Mouse (Mus musculus): Measurements from ENCODE around the gene Avpr2.

Gene Avpr2

DNA sequence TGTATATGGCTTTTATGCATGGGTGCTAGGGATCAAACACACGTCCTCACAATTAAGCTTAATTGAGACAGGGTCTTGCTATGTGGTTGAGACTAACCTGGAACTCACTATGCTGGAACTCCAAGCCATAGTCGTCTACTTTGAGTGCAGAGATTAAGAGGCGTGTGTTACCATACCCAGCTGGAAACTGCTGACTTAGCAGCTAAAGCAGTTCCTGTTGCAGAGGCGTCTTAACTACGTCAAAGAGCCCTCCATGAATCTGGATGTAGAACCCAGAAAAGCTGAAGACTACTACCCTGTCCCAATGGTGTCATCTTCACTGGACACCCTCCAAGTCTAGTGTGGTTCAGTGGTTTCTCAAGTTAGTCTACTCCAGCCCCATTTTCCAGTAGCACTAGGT, 26.7 kb downstream of the Avpr2 start:
- no peak for DNase-seq

DNA sequence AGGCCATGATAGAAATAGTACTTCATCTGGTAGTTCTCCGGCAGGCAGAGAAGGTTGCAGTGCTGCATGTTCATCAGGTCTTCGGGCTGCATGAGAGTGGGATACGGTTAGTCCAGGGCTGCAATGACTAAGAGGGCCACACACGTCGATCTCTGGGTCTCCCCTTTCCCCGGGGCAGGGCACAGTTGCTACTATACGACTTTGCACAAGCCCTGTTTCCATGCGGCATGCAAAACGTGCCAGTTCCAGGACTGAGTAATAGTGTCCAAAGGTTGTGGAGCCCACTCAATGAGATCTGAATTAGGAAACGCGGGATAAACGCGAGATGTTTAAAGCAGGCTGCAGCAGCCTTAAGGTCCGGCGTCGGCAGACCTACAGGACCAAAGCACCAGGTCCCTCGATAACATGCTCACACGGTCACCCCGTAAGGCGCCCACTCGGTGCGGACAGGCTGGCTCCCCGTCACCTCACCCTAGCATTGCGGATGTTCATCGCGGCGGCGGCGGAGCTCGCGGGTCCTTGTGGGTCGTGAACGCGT, 29.5 kb downstream of the Avpr2 start:
- no peak for DNase-seq

DNA sequence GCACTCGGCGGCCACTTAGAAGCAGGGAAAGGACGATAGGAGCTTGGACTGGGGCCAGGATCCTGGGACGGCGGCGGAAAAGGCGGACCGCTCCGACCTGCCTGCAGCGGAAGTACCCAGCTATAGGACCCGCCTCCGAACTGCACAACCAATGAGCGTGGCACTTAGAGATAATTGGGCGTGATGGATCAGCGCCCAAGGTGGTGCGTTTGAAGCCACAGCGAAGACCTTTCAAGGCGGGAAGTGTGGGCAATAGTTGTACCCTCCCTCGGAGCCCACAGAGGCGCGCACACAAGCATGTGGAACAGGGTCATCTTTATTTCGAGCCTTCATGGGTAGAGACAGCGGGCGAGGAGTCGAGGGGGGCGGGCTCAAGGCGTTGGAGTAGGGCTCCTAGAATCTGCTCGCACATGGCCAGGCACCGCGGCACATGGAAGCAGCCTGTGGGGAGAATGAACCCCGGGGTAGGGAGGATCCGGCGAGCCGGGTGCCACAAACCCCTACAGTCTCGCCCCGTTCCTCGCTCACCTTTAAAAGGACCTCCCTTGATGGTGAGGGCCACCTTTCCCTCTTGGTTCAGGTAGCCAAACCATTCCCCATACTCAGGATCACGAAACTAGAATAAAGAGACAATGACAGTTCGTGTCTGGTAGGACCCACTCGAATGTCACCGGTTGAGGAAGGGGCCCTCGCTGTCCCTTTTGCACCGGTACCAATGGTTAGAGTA, 30.1 kb downstream of the Avpr2 start, which contains the start of the genes Arhgap4 and Naa10:
Gene Arhgap4 (minus strand): TSS at position 48 of the 727 bp plus-strand sequence.
Gene Naa10 (minus strand): TSS at position 122 of the 727 bp plus-strand sequence.
- DNase-seq: peak; percentile 93

GRCm38 (mm10) chrX:73922550-73922882, 30.6 kb downstream of the Avpr2 start:
- no peak for DNase-seq

GRCm38 (mm10) chrX:73930402-73931062, 38.6 kb downstream of the Avpr2 start, which contains the start of gene Renbp:
TSS of gene Renbp (minus strand) at chrX:73930850.
- peak; percentile 89 for DNase-seq

DNA sequence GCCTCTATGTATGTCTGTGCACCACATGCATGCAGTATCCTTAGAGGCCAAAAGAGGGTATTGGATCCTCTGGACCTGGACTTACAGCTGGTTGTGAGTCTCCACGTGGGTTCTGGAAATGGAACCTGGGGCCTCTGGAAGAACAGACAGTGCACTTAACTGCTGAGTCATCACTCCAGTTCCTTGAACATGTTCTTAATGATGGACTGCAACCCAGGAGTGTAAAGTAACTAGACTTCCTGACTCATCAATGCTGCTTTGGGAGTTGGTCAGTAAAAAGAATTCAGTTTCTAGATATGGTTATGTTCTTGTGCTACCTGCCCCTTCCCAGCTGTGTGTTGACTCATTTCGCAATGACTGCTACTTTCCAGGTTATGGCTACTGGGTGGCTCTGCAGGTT, 40.0 kb downstream of the Avpr2 start:
- DNase-seq: no peak

DNA sequence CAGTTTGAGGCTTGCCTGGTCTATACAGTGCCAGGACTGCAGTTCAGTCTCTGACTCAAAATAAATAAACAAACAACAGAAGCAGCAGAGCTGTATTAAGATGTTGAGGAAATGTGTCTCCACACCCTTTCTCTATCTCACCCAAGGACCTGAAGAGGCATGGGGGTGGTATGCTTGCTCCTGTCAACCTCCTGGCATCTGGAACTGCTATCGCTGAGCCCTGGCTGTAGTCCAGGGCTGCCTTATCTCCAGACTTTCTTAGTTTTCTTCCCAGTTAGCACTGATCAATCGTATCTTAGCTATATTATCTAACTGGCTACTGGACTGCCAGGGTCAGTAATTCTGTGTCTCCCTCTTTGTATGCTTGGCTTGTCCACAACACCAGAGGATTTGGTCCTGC, 50.0 kb downstream of the Avpr2 start:
- DNase-seq: no peak

DNA sequence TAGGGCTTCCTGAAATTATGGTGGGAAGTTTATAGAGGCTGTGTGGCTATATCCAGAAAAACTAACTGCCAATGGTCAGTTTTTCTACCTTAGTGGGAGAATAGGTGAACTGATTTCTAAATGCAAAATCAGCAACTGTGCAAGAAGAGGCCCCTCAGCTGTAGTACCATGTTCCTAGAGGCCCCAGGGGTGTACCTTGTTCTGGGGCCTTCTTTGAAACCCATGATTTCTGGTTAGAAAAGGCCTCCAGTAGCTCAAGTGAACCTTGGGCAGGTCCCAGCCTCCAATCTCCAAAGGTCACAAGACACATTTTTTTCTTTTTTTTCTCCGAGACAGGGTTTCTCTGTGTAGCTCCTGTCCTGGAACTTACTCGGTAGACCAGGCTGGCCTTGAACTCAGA, 50.4 kb downstream of the Avpr2 start:
- DNase-seq: no peak

All from lung, postnatal 10 days (tissue).